Mouse (Mus musculus) activated CD4-positive, CD25-positive, alpha-beta regulatory T cell, adult 4 months (primary cell): ENCODE results near the gene Sprr2b. TPM values are rescaled to one million over a fixed set of nuclear protein-coding genes. Genes with fewer than 3 reads are reported as not detected.
"Not testable (repeated sequence)": the region's sequence is repeated elsewhere in the genome, so short reads cannot be mapped to it uniquely, and the experiment has no call there.

ENCODE experiments used
- ATAC-seq: one replicate; pipeline ENCODE4 v1.8.0; 2017
- polyA plus RNA-seq, 2 experiments: library from polyadenylated mRNA; unstranded; fragments of 100-300 nt; shearing (Covaris generic); gene quantifications; one replicate each; pipeline ENCODE4 v1.2.1; 2017

The Sprr2b gene
- not detected for polyA plus RNA-seq

- ATAC-seq: no peak
Observed at GRCm38 (mm10) chr3:92316320-92316719, at the start of gene Sprr2b. Gene Sprr2b, plus strand, starts transcription at chr3:92316620.

- not testable (repeated sequence) for ATAC-seq
Observed at GRCm38 (mm10) chr3:92271414-92271985, 44.9 kb upstream of the Sprr2b start.

DNA sequence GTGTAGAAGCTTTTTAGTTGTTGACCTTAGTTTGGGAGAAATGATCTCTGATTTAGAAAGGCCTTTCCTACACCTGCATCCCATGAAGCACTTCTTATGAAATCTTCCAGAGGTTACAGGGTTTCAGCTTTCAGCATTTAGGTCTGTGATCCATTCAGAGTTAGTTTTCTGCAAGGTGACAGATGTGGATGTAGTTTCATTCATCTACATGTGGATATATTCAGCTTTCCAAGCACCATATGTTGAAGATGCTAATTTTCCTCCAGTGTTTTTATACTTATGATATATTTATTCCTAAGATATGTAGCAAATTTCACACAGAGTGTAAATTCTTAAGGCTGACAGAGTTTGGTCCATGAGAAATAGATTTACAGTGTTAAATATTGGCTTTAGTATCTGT, 42.9 kb upstream of the Sprr2b start:
- not testable (repeated sequence) for ATAC-seq

DNA sequence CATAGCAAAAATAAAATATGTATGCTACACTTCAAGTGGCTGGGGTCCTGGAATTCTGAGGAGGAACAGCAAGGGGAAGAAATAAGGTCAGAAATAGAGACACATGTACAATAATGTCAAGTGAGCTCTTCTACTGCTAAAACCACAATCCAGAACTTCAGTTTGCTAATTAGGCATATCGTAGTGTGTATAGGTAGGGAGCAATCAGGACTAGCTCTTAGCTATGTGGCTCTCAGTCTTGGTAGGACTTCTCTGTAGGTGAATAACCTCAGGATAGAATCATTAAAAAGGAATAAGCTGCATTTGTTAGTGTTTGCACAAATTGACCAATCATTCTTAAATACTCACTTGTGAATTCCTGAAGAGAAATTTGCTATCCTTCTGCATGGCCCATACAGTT, 42.4 kb upstream of the Sprr2b start:
- ATAC-seq: not testable (repeated sequence)

GRCm38 (mm10) chr3:92279663-92280062, 36.8 kb upstream of the Sprr2b start:
- ATAC-seq: not testable (repeated sequence)

- not testable (repeated sequence) for ATAC-seq
Observed at GRCm38 (mm10) chr3:92280963-92281606, 35.3 kb upstream of the Sprr2b start.

GRCm38 (mm10) chr3:92285101-92285500, 31.3 kb upstream of the Sprr2b start, which contains the start of gene Sprr2a3:
Gene Sprr2a3, plus strand, starts transcription at chr3:92285417.
- not testable (repeated sequence) for ATAC-seq

DNA sequence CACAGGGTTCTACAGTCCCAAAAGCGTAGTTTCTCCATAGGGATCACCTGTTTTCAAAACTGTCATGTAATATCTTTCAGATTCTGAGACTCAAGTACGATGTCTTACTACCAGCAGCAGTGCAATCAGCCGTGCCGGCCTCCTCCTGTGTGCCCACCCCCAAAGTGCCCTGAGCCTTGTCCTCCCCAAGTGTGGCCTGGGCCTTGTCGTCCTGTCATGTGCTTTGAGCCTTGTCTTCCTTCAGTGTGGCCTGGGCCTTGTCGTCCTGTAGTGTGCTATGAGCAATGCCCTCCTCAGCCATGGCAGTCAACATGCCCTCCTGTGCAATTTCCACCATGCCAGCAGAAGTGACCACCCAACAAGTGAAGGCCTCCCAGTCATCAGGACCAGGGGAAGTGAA, 27.9 kb upstream of the Sprr2b start:
- ATAC-seq: not testable (repeated sequence)

DNA sequence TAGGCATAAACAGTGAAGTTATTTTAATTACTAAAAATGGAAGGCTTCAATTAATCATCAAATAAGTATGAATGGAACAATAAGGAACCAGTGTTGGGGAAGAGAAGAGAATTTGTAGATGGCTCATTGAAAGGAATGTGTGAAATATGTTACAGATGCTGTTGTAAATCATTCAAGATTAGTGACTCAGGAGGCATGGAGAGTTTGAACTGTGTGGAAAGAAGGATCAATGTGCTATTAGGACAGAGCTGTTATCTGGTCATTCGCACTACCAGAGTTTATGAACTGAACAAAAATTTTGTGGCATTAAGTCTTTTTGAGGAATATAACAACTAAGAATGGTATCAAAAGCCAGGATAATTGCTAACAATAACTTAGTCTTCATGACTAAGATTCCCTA, 9.0 kb upstream of the Sprr2b start:
- ATAC-seq: no peak

DNA sequence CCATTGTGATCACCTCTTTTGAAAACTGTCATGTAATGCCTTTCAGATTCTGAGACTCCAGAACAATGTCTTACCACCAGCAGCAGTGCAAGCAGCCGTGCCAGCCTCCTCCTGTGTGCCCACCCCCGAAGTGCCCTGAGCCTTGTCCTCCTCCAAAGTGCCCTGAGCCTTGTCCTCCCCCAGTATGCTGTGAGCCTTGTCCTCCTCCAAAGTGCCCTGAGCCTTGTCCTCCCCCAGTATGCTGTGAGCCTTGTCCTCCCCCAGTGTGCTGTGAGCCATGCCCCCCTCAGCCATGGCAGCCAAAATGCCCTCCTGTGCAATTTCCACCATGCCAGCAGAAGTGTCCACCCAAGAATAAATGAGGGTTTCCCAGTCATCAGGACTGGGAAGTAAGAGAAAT, 964 bp downstream of the Sprr2b start:
- ATAC-seq: no peak

GRCm38 (mm10) chr3:92336278-92336677, 19.9 kb downstream of the Sprr2b start:
- no peak for ATAC-seq

GRCm38 (mm10) chr3:92338840-92339239, 22.4 kb downstream of the Sprr2b start, which contains the start of gene Sprr2d:
Gene Sprr2d, plus strand, starts transcription at chr3:92339140.
- no peak for ATAC-seq

- no peak for ATAC-seq
Observed at GRCm38 (mm10) chr3:92351843-92352242, 35.4 kb downstream of the Sprr2b start, which contains the start of gene Sprr2e. Gene Sprr2e, plus strand, starts transcription at chr3:92352143.

GRCm38 (mm10) chr3:92361619-92362018, 45.2 kb downstream of the Sprr2b start:
- no peak for ATAC-seq

DNA sequence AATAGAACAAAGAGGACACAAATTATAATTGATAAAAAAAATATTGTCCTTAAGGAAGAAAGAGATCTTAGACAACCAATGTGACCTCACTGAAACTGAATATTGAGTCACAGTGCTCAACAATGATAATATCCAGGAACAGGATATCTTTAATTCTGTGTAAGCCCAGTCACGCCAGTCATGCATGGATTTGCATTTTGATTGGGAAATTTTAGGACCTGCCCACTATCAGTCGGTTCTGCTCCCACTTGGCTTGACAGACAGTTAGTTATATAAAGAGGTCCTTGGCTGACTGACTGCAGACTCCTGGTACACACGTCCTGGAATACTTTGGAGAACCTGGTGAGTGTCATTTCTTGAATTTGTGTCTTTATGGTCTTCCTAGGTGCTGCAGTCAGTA, 48.5 kb downstream of the Sprr2b start, which contains the start of gene Sprr2f:
TSS of gene Sprr2f (plus strand) at position 301 of the 400 bp plus-strand sequence.
- no peak for ATAC-seq

Other genes starting within 250 kb of the Sprr2b start
- not detected for gene Lor, start 233.5 kb upstream of the Sprr2b start, polyA plus RNA-seq
- gene Prr9, start 192.7 kb upstream of the Sprr2b start, polyA plus RNA-seq: under 1 TPM in 1 of 2 experiments, not detected in 1; 0.42 TPM
- gene Lelp1, start 173.9 kb upstream of the Sprr2b start, polyA plus RNA-seq: not detected
- not detected for gene Sprr2a1, start 100.8 kb upstream of the Sprr2b start, polyA plus RNA-seq
- gene Sprr2a2, start 100.7 kb upstream of the Sprr2b start, polyA plus RNA-seq: not detected
- not detected for gene Sprr2a3, start 31.2 kb upstream of the Sprr2b start, polyA plus RNA-seq
- not detected for gene Sprr2d, start 22.5 kb downstream of the Sprr2b start, polyA plus RNA-seq
- not detected for gene Sprr2e, start 35.5 kb downstream of the Sprr2b start, polyA plus RNA-seq
- gene Sprr2f, start 48.6 kb downstream of the Sprr2b start, polyA plus RNA-seq: not detected
- not detected for gene Sprr2h, start 69.1 kb downstream of the Sprr2b start, polyA plus RNA-seq
- not detected for gene Sprr2i, start 91.4 kb downstream of the Sprr2b start, polyA plus RNA-seq
- not detected for gene Sprr2j-ps, start 101.5 kb downstream of the Sprr2b start, polyA plus RNA-seq
- gene Gm9774, start 112.8 kb downstream of the Sprr2b start, polyA plus RNA-seq: 10 to 100 TPM in 1 of 2 experiments, 1 to 10 TPM in 1; 8.6 to 10.3 TPM
- not detected for gene Sprr2k, start 116.0 kb downstream of the Sprr2b start, polyA plus RNA-seq
- not detected for gene Sprr1b, start 122.2 kb downstream of the Sprr2b start, polyA plus RNA-seq
- not detected for gene Sprr3, start 142.1 kb downstream of the Sprr2b start, polyA plus RNA-seq
- not detected for gene Sprr1a, start 169.3 kb downstream of the Sprr2b start, polyA plus RNA-seq
- gene Sprr4, start 183.9 kb downstream of the Sprr2b start, polyA plus RNA-seq: not detected
- gene 2310046K23Rik, start 217.9 kb downstream of the Sprr2b start, polyA plus RNA-seq: not detected